Comparison of ENCODE assay signal across 9 mouse cellular contexts in genomic region chr6:47318705-47319104, GRCm38 (mm10).
DNase-seq lines count a peak whose midpoint lies in the region; ATAC-seq lines count a peak whose summit lies in the region.
"Had no signal": no experiment of that assay in that cellular context is flagged by ENCODE, and none has a peak within 500 bp of the region (broad histone marks: within the 10 kb centered on the region; RNA-seq: fewer than 3 reads in every experiment).

No protein-coding gene starts in this region.

- peak overlapping the region; percentile 59; the same call in 1 of the 2 replicates for H3K27ac ChIP-seq in heart, embryonic 16.5 days (ENCODE audit: low read length)
- H3K27ac ChIP-seq in stomach, embryonic 15.5 days, result peak overlapping the region; percentile 40; the same call in 1 of the 2 replicates
- H3K27ac ChIP-seq: macrophage had no signal

- peak; percentile 1 for DNase-seq in cerebellum, adult 11 months
- no peak for DNase-seq in cerebellum, adult 8-10 months
- peak; percentile 67 for DNase-seq in embryo, embryonic 10 days (ENCODE audit: low spot score)
- peak; percentile 44 for DNase-seq in layer of hippocampus, adult 9-10 months (ENCODE audit: low spot score)
- DNase-seq in lung, postnatal 36 days, result peak; percentile 87
- DNase-seq in B cell, adult 2 months, result no peak

- H3K36me3 ChIP-seq in heart, embryonic 16.5 days (ENCODE audit: control insufficient read depth, insufficient read depth), result no peaks in the 10 kb centered on the region
- H3K36me3 ChIP-seq in stomach, embryonic 15.5 days, result no peaks in the 10 kb centered on the region

- H3K4me1 ChIP-seq in heart, embryonic 16.5 days (ENCODE audit: control insufficient read depth, insufficient read depth, low read length), result peaks cover 8% of the 10 kb centered on the region; the same call in 1 of the 2 replicates
- H3K4me1 ChIP-seq in stomach, embryonic 15.5 days, result peaks cover 9% of the 10 kb centered on the region

- no peak overlapping the region for H3K9ac ChIP-seq in heart, embryonic 16.5 days (ENCODE audit: low read length)
- no peak overlapping the region for H3K9ac ChIP-seq in stomach, embryonic 15.5 days

- ATAC-seq in heart, embryonic 16.5 days (replicated peaks; ENCODE audit: extremely low read depth, insufficient read depth, low FRiP score), result no peak
- no peak; the same call in 1 of the 2 replicates for ATAC-seq in stomach, embryonic 15.5 days (ENCODE audit: insufficient read depth, low FRiP score, low read depth)

- H3K27me3 ChIP-seq in heart, embryonic 16.5 days (ENCODE audit: control insufficient read depth, insufficient read depth, low read length), result no peaks in the 10 kb centered on the region
- H3K27me3 ChIP-seq in stomach, embryonic 15.5 days (replicated peaks), result no peaks in the 10 kb centered on the region

- peak overlapping the region; percentile 39 for H3K4me2 ChIP-seq in heart, embryonic 16.5 days (ENCODE audit: low read depth, low read length)
- peak overlapping the region; percentile 41 for H3K4me2 ChIP-seq in stomach, embryonic 15.5 days

- 15% methylated on average over 6 of the region's 6 CpGs for WGBS in heart, embryonic 16.5 days
- 13% methylated on average over 6 of the region's 6 CpGs for WGBS in stomach, embryonic 15.5 days

- H3K4me3 ChIP-seq in heart, embryonic 16.5 days (ENCODE audit: low read length), result no peak overlapping the region
- H3K4me3 ChIP-seq in stomach, embryonic 15.5 days (replicated peaks), result no peak overlapping the region

- no peaks in the 10 kb centered on the region for H3K9me3 ChIP-seq in heart, embryonic 16.5 days (replicated peaks; ENCODE audit: control insufficient read depth, low read length)
- no peaks in the 10 kb centered on the region for H3K9me3 ChIP-seq in stomach, embryonic 15.5 days

Comparison
In these comparisons a context has a peak if more than half of its experiments do, and no peak if none do; other contexts are left out.
1. DNase-seq: peak in cerebellum, adult 11 months (single experiment), embryo, embryonic 10 days (single experiment), layer of hippocampus, adult 9-10 months (single experiment) and lung, postnatal 36 days (single experiment); none in cerebellum, adult 8-10 months (single experiment) and B cell, adult 2 months (0 of 2).